Mouse (Mus musculus): ENCODE data around the gene Olfr1215.
"Not testable (repeated sequence)": the region's sequence is repeated elsewhere in the genome, so short reads cannot be mapped to it uniquely, and the experiment has no call there.

Gene Olfr1215

GRCm38 (mm10) chr2:89006873-89007272 lies at the start of gene Olfr1215:
Gene Olfr1215 (minus strand): TSS chr2:89006973.
- no peak for DNase-seq (ENCODE audit: inconsistent ontology term)

GRCm38 (mm10) chr2:89031965-89032364 lies 25.2 kb upstream of the Olfr1215 start, which contains the start of gene Olfr1217:
Gene Olfr1217 (minus strand): TSS chr2:89032065.
- DNase-seq (ENCODE audit: inconsistent ontology term): no peak

- not testable (repeated sequence) for DNase-seq (ENCODE audit: inconsistent ontology term)
Measured at GRCm38 (mm10) chr2:89021436-89021835, 14.7 kb upstream of the Olfr1215 start.

- DNase-seq (ENCODE audit: inconsistent ontology term): no peak
Measured at GRCm38 (mm10) chr2:89018240-89018639, 11.5 kb upstream of the Olfr1215 start, which contains the start of gene Olfr1216. Gene Olfr1216 (minus strand): TSS chr2:89018340.

GRCm38 (mm10) chr2:88992553-88992952 lies 14.2 kb downstream of the Olfr1215 start, which contains the start of gene Olfr1214:
Gene Olfr1214 (minus strand): TSS chr2:88992653.
- DNase-seq (ENCODE audit: inconsistent ontology term): no peak

- DNase-seq (ENCODE audit: inconsistent ontology term): no peak
Measured at GRCm38 (mm10) chr2:88980181-88980580, 26.6 kb downstream of the Olfr1215 start, which contains the start of gene Gm13762. Gene Gm13762 (minus strand): TSS chr2:88980281.

- DNase-seq (ENCODE audit: inconsistent ontology term): no peak
Measured at GRCm38 (mm10) chr2:88953669-88954068, 53.1 kb downstream of the Olfr1215 start, which contains the start of gene Olfr1212. Gene Olfr1212 (plus strand): TSS chr2:88953969.

Data from Muller cell, postnatal 12 days (primary cell).